Mouse (Mus musculus) A20 (cell line): ENCODE results near the gene Ifi207.
"Not testable (repeated sequence)": the region's sequence is repeated elsewhere in the genome, so short reads cannot be mapped to it uniquely, and the experiment has no call there.

Source experiments
- DNase-seq: peaks from one replicate; pipeline ENCODE4 v3.0.0-alpha.2; 2011; ENCODE audit warnings: low read depth, low spot score

The Ifi207 gene

DNA sequence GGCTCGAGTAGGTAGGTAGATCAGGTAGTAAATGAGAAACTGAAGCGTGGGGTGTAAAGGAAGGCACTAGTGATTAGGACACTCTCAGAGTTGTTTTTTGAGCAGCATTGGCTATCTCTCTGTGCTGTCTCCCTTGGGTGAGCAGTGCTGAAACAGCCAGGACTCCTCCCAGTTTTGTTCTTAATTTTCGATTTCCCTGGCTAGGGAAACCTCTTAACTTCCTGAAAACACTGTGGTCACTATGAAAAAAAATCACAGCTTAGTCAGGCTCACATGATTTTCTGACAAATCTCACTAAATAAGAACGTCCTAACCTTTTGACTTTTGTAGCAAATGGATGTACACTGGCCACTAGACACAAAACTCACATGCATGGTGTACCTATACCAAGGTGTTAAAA is at the start of gene Ifi207:
Ifi207 (minus strand) TSS at position 92 of the 400 bp plus-strand sequence.
- no peak for DNase-seq

DNA sequence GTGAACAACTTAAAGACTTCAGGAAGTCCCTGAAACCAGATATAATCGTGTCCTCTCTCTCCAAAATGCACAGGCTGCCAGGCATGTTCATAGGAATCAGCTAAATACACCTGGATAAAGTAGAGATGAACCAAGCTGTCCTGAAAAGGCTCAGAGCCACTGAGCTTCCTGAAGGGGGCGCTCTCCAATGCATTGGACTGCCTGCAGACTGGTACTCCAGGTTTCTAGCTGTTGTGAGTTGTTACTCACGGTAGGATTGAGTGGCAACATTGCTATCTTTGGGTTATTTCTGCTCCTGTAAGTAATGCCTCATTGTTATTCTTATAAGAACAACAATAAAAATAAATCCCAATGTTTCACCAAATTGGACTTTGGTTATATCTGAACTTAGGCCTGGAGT is 31.9 kb upstream of the Ifi207 start:
- DNase-seq = not testable (repeated sequence)

DNA sequence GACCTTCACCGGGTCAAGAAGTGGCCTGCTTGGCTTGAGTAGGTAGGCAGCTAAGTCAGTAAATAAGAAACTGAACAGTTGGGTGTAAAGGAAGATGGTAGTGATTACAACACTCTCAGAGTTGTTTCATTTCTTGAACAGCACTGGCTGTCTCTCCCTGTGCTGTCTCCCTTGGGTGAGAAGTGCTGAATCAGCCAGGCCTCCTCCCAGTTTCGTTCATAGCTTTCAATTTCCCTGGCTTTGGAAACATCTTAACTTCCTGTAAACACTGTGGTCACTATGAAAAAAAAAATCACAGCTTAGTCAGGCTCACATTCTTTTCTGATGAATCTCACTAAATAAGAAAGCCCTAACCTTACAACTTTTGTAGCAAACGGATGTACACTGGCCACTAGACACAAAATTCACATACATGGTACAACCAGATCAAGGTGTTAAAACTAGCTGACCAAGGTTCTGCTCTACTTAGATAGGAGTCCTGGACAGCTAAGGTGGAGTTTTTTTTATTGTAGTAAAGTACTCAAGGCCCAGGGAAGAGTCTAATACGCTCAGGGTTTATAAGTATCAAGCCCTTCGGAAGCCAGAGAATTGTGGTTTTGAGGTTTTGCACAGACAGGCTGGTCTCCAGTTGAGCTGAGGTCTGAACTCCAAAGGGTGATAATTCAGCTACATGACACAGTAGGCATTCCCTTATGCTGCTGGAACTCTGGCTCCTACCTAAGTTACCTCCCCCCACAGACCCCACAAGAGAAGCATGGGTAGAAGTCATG is 25.5 kb upstream of the Ifi207 start, which contains the start of gene Ifi204:
Ifi204 (minus strand) TSS at position 96 of the 770 bp plus-strand sequence.
- not testable (repeated sequence) for DNase-seq

DNA sequence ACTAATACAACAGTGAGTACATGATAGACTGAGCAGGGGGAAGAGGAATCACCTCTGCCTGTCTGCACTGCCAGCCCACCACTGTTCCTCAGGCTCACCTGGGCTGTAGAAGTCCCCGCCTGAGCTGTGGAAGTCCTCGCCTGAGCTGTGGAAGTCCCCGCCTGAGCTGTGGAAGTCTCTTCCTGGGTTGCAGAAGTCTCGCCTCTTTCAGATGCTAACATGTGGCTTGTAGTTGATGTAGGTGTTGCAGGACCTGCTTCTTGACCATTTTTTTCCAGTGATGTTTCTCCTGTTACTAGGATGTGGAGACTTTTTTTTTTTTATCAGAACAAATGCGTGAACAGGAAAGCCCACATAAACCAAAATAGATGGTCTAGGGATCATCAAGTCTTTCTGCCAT is 18.5 kb upstream of the Ifi207 start:
- not testable (repeated sequence) for DNase-seq

DNA sequence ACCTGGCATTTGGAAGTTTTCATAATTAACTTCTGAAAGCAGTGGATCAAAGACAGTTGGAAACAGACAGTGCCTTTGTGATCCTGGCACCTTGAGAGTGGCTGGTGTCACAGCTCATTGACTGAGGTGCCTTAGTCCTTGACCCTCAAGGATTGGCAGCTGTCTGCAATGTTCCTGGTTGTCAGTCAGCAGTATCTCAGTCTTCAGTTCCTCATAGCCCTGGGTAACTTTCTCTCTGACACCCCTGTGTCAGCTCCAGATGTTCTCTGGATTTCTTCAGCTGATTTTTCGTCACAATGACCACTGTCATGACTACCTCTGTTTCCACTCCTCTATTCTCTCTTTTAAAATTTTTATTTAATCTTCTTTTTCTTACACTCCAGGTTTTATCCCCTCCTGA is 715 bp upstream of the Ifi207 start:
- DNase-seq = no peak

DNA sequence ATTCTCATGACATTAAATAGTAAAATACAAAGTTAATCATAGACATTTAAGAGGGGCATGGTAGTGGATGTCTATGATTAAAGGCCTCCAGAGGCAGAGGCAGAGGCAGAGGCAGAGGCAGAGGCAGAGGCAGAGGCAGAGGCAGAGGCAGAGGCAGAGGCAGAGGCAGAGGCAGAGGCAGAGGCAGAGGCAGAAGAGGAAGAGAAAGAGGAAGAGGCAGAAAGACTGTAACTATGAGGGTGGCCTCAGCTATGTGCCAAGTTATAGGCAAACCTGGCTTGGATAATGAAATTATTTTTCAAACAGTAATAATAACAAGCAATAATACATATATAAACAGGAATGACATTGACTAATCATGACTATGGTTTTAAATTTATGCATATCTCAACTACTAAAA is 1.0 kb downstream of the Ifi207 start:
- DNase-seq = no peak

DNA sequence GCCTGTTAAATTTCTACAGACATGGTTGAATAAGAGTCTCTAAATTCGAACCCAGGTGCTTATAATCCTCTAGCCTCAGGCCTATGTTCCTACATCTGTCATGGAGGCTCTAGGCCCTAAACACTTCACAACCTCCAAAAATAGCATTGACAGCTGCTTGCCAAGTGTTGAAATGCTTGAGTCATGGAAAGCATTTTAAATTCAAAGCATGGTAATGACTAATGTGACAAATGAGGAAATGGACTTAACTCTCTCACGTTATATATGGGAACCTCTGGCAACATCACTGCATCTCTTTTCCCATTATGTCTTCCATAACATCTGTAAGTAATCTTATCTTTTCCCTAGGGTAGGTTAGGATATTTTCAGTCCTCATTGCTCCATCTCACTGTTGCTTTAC is 4.6 kb downstream of the Ifi207 start:
- no peak for DNase-seq

DNA sequence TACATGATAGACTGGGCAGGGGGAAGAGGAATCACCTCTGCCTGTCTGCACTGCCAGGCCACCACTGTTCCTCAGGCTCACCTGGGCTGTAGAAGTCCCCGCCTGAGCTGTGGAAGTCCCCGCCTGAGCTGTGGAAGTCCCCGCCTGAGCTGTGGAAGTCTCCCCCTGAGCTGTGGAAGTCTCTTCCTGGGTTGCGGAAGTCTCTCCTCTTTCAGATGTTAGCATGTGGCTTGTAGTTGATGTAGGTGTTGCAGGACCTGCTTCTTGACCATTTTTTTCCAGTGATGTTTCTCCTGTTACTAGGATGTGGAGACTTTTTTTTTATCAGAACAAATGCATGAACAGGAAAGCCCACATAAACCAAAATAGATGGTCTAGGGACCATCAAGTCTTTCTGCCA is 6.5 kb downstream of the Ifi207 start:
- DNase-seq = not testable (repeated sequence)

DNA sequence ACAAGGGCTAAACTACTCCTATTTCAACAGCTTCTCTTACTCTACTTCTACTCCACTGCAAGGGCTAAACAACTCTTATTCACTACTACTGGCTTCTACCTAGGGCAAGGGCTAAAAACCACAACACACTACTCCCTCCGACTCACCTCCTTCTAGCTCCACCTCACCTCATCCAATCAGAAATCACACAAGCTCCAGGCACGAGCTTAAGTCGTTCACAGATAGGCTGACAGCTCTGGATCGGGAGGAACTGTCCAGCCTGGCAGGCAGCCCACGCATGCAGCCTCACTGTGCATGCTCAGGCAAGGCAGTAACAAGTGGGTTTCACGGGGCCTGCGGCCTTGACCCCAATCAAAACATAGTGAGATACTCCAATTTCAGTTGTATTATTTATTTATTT is 8.3 kb downstream of the Ifi207 start:
- no peak for DNase-seq

DNA sequence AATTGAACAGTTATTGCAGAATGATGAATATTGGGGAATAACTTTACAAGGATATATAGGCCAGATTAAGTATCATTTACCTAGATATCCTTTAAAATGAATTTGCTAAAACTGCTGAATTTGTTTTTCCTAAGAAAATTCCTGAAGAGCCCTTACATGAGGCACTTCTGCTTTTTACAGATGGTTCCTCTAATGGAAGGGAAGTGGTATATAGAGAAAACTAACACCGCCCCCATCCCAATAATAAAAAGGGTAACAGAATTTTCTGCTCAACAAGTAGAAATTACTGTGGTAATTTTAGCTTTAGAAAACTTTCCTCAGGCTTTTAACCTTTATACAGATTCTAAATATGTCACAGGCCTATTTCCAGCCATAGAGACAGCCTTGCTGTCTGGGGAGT is 47.3 kb downstream of the Ifi207 start:
- no peak for DNase-seq

DNA sequence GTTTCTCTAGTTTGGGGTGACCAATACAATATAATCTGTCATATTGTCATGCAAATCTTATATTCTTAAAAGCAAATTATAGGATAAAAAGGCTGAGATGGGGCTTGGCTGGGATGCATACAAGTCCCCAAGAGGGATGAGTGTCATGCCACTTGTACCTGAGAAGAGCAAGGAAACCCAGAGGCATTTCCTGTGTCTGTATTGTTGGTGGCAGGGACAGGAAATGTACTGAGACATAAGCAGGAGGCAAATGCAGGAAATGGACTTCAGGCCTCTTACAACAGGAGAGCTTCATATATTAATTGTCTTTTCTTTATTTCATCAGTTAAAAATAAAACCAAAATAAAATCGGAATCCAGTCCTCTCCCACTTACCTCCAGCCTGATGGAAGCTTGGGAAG is 62.9 kb downstream of the Ifi207 start:
- DNase-seq = not testable (repeated sequence)

DNA sequence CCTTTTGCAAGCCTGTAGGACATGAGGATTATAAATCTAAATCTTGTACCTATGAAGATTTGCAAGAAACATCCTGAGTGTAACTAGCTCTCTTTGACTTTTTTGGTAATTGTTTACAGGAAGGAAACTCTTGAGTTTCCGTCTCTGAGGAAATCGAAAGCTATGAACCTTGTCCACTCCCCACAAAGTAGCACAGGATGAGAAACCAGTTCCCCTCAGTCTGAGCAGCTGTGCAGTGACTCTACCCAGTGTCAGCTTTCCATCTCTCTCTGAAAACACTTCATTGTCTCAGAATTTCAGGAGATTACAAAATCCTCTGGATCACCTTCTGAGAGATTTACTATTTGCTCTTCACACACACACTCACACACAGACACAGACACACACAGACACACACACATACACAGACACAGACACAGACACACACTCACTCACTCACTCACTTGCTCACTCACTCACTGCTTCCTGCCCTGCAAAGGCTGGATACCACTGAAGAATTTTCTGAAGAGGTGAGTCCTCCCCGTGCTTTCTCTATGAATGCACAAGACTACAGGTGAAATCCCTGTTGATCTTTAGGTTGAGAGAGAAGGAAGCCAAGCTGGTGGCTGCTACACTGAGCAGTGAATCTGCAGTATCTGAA is 68.0 kb downstream of the Ifi207 start, which contains the start of gene Ifi208:
Ifi208 (plus strand) TSS at position 218 of the 640 bp plus-strand sequence.
- not testable (repeated sequence) for DNase-seq
